Mouse (Mus musculus) CH12.LX (cell line): ENCODE data around the gene Ppp1r16b. TPM values are rescaled to one million over a fixed set of nuclear protein-coding genes. Genes with fewer than 3 reads are reported as not detected.

Experiments used
- DNase-seq: peaks from one replicate; pipeline ENCODE4 v3.0.0-alpha.2; 2013; ENCODE audit errors: extremely low read depth
- H3K27ac ChIP-seq: 2 replicates; pipeline ENCODE4 v1.5.1; 2012; ENCODE audit warnings: low read depth, mild to moderate bottlenecking, control low read depth, moderate library complexity; ENCODE audit not compliant: insufficient read depth
- H3K27me3 ChIP-seq: replicated peaks from 2 replicates; pipeline ENCODE3; 2012; ENCODE audit warnings: inconsistent platforms
- H3K36me3 ChIP-seq, 2 experiments: replicated peaks in 1 of 2; 2 replicates each; pipeline versions ENCODE3 to v1.6.1; 2012; ENCODE audit warnings: inconsistent platforms in 1 of 2, low read length in 1 of 2, mild to moderate bottlenecking in 1 of 2, mixed read lengths in 1 of 2, moderate library complexity in 1 of 2; ENCODE audit not compliant: control insufficient read depth in 1 of 2, insufficient read depth in 1 of 2
- H3K4me1 ChIP-seq, 2 experiments: 2 replicates each; pipeline ENCODE4 v1.6.1; 2012; ENCODE audit warnings: inconsistent platforms in 1 of 2, moderate library complexity in 1 of 2; ENCODE audit not compliant: insufficient read depth in 2 of 2, control insufficient read depth in 1 of 2
- H3K4me2 ChIP-seq: 2 replicates; pipeline ENCODE4 v1.6.1; 2012; ENCODE audit warnings: low read depth, mild to moderate bottlenecking, control low read depth; ENCODE audit not compliant: poor library complexity, insufficient read depth, severe bottlenecking
- H3K4me3 ChIP-seq, 3 experiments: fragments of 150-350 bp in 1 of 3; sonication (generic) in 1 of 3; replicated peaks in 1 of 3; 2 replicates each; pipeline versions ENCODE3 to v1.5.1; 2011 to 2012; ENCODE audit warnings: low read depth in 2 of 3, low read length in 2 of 3, mild to moderate bottlenecking in 2 of 3, moderate library complexity in 2 of 3, control low read depth in 1 of 3, improper control_type of control experiment in 1 of 3, inconsistent platforms in 1 of 3, mixed read lengths in 1 of 3; ENCODE audit not compliant: poor library complexity in 1 of 3
- H3K79me2 ChIP-seq: replicated peaks from 2 replicates; pipeline ENCODE4 v1.6.1; 2012; ENCODE audit warnings: mild to moderate bottlenecking, moderate library complexity; ENCODE audit not compliant: control insufficient read depth, poor library complexity, insufficient read depth, severe bottlenecking; ENCODE audit errors: extremely low read depth
- H3K9ac ChIP-seq: 2 replicates; pipeline ENCODE4 v1.6.1; 2012; ENCODE audit warnings: low read depth, mild to moderate bottlenecking, control low read depth, moderate library complexity; ENCODE audit not compliant: insufficient read depth
- H3K9me3 ChIP-seq: replicated peaks from 2 replicates; pipeline ENCODE3; 2012; ENCODE audit warnings: low read length, inconsistent platforms, mixed read lengths
- BHLHE40 ChIP-seq: IDR thresholded peaks from 2 replicates; pipeline ENCODE4 v1.6.1; 2011; ENCODE audit warnings: mild to moderate bottlenecking, low read depth, low read length, improper control_type of control experiment
- CHD1 ChIP-seq: IDR thresholded peaks from 2 replicates; pipeline ENCODE4 v1.6.1; 2012; ENCODE audit warnings: low read depth, low read length, improper control_type of control experiment, inconsistent platforms
- CHD2 ChIP-seq: IDR thresholded peaks from 2 replicates; pipeline ENCODE4 v1.6.1; 2011; ENCODE audit warnings: low read length, improper control_type of control experiment
- CTCF ChIP-seq, 2 experiments: IDR thresholded peaks in 1 of 2; conservative IDR thresholded peaks in 1 of 2; 2 replicates each; pipeline ENCODE4 v1.5.1; 2011 to 2012; ENCODE audit warnings: low read depth in 2 of 2, low read length in 2 of 2, improper control_type of control experiment in 1 of 2, inconsistent platforms in 1 of 2, mild to moderate bottlenecking in 1 of 2, moderate library complexity in 1 of 2
- E2F4 ChIP-seq: IDR thresholded peaks from 2 replicates; pipeline ENCODE4 v1.6.1; 2011; ENCODE audit warnings: low read depth, low read length, improper control_type of control experiment; ENCODE audit not compliant: insufficient replicate concordance
- ELF1 ChIP-seq: IDR thresholded peaks from 2 replicates; pipeline ENCODE4 v1.6.1; 2014; ENCODE audit warnings: low read depth, mild to moderate bottlenecking, inconsistent platforms, low read length, improper control_type of control experiment
- EP300 ChIP-seq: IDR thresholded peaks from 2 replicates; pipeline ENCODE4 v1.6.1; 2011; ENCODE audit warnings: low read length, improper control_type of control experiment
- GABPA ChIP-seq: IDR thresholded peaks from 2 replicates; pipeline ENCODE4 v1.6.1; 2012; ENCODE audit warnings: low read depth, low read length, improper control_type of control experiment, inconsistent platforms; ENCODE audit not compliant: insufficient replicate concordance
- HCFC1 ChIP-seq: IDR thresholded peaks from 2 replicates; pipeline ENCODE4 v1.6.1; 2012; ENCODE audit warnings: low read depth, mild to moderate bottlenecking, inconsistent platforms, low read length, improper control_type of control experiment
- IRF4 ChIP-seq: IDR thresholded peaks from 2 replicates; pipeline ENCODE4 v1.6.1; 2014; ENCODE audit warnings: low read depth, mild to moderate bottlenecking, inconsistent platforms, low read length, improper control_type of control experiment
- JUN ChIP-seq: IDR thresholded peaks from 2 replicates; pipeline ENCODE4 v1.6.1; 2011; ENCODE audit warnings: low read depth, mild to moderate bottlenecking, low read length, improper control_type of control experiment, moderate library complexity; ENCODE audit not compliant: insufficient read depth
- MAFK ChIP-seq: IDR thresholded peaks from 2 replicates; pipeline ENCODE4 v1.6.1; 2011; ENCODE audit warnings: low read length, improper control_type of control experiment; ENCODE audit not compliant: insufficient replicate concordance
- MXI1 ChIP-seq: IDR thresholded peaks from 2 replicates; pipeline ENCODE4 v1.6.1; 2011; ENCODE audit warnings: mild to moderate bottlenecking, low read depth, low read length, improper control_type of control experiment
- MYC ChIP-seq: IDR thresholded peaks from 2 replicates; pipeline ENCODE4 v1.6.1; 2011; ENCODE audit warnings: low read depth, mild to moderate bottlenecking, improper control_type of control experiment, low read length
- PAX5 ChIP-seq: IDR thresholded peaks from 2 replicates; pipeline ENCODE4 v1.6.1; 2012; ENCODE audit warnings: low read length, inconsistent platforms, mixed read lengths
- POLR2AphosphoS2 ChIP-seq: IDR thresholded peaks from 2 replicates; pipeline ENCODE4 v1.6.1; 2011; ENCODE audit warnings: low read depth, low read length, improper control_type of control experiment
- UBTF ChIP-seq: IDR thresholded peaks from 2 replicates; pipeline ENCODE4 v1.6.1; 2012; ENCODE audit warnings: low read depth, mild to moderate bottlenecking, inconsistent platforms, low read length, improper control_type of control experiment, moderate library complexity
- USF1 ChIP-seq: IDR thresholded peaks from 2 replicates; pipeline ENCODE4 v1.6.1; 2014; ENCODE audit warnings: low read depth, mild to moderate bottlenecking, inconsistent platforms, low read length, improper control_type of control experiment
- ZC3H11A ChIP-seq: IDR thresholded peaks from 2 replicates; pipeline ENCODE4 v1.6.1; 2012; ENCODE audit warnings: low read depth, mild to moderate bottlenecking, inconsistent platforms, low read length, improper control_type of control experiment
- ZMIZ1 ChIP-seq: IDR thresholded peaks from 2 replicates; pipeline ENCODE4 v1.6.1; 2012; ENCODE audit warnings: low read depth, mild to moderate bottlenecking, inconsistent platforms, low read length, improper control_type of control experiment
- ZNF384 ChIP-seq: IDR thresholded peaks from 2 replicates; pipeline ENCODE4 v1.6.1; 2012; ENCODE audit warnings: low read depth, low read length, improper control_type of control experiment, inconsistent platforms
- dilution Hi-C: fragments of 300-500 bp; cut with MboI; formaldehyde crosslinking; loops from 2 replicates; pipeline ENCODE4 v1.14.3; 2020; ENCODE audit warnings: low sequenced_read_pairs; ENCODE audit not compliant: extremely low pct_unique_long_range_greater_than_20kb, extremely low pct_ligation_motif_present
- in situ Hi-C: fragments of 300-500 bp; cut with MboI; formaldehyde crosslinking; loops from 3 replicates; pipeline ENCODE4 v1.14.3; 2019; ENCODE audit warnings: low sequenced_read_pairs, low pct_ligation_motif_present, low pct_unique_long_range_greater_than_20kb, mixed read lengths
- polyA plus RNA-seq: library from polyadenylated mRNA; unstranded; fragments of >175 nt; gene quantifications from 2 replicates; pipeline ENCODE4 v1.2.1, GENCODE M21; 2012; ENCODE audit warnings: low read depth; ENCODE audit not compliant: insufficient read length
- total RNA-seq, 2 experiments: library from RNA; depleted of rRNA; stranded (reverse); fragments of 300-350 nt in 1 of 2; fragments of >200 nt in 1 of 2; gene quantifications; 2 replicates each; pipeline ENCODE4 v1.2.3; 2012 to 2014

The Ppp1r16b gene
- total and polyA plus RNA-seq, 3 experiments: 37.7 to 55.7 (median 52.0) TPM

GRCm38 (mm10) chr2:158774886-158775285, 109.7 kb downstream of the Ppp1r16b start:
- Histone ChIP-seq H3K9me3 (peaks cover 9% of the 10 kb centered on the region), H3K27ac (no peak overlapping the region), H3K9ac (no peak overlapping the region), H3K36me3 (peaks cover 34 to 95% of the 10 kb centered on the region in 2 experiments), H3K4me1 (peaks cover 13 to 25% of the 10 kb centered on the region in 2 experiments), H3K4me2 (no peak overlapping the region), H3K4me3 (no peak overlapping the region), H3K27me3 (no peaks in the 10 kb centered on the region), H3K79me2 (peaks cover 19% of the 10 kb centered on the region)
- in situ Hi-C loops (no loop called here), dilution Hi-C loops (no loop called here)
- TF ChIP-seq E2F4 (no peak), IRF4 (no peak), HCFC1 (no peak), MAFK (no peak), UBTF (no peak), ELF1 (no peak), ZNF384 (no peak), BHLHE40 (no peak), POLR2AphosphoS2 (no peak), MYC (no peak), ZMIZ1 (no peak), CHD1 (no peak), CHD2 (no peak), EP300 (no peak)
- no peak for DNase-seq

GRCm38 (mm10) chr2:158776716-158777115, 111.5 kb downstream of the Ppp1r16b start:
- Histone ChIP-seq H3K79me2 (peaks cover 9% of the 10 kb centered on the region), H3K4me3 (no peak overlapping the region), H3K9me3 (peaks cover 9% of the 10 kb centered on the region), H3K27ac (no peak overlapping the region), H3K27me3 (no peaks in the 10 kb centered on the region), H3K9ac (no peak overlapping the region), H3K36me3 (peaks cover 51 to 98% of the 10 kb centered on the region in 2 experiments), H3K4me2 (no peak overlapping the region), H3K4me1 (peaks cover 0 to 7% of the 10 kb centered on the region in 2 experiments; a peak in 1 of 4 replicates)
- TF ChIP-seq PAX5 (no peak), USF1 (no peak), CTCF (conservative IDR thresholded peaks at IDR 0.05 in 1 of 2, IDR thresholded peaks at IDR 0.05 in 1 of 2; ENCODE audit: low read depth in 2 of 2, low read length in 2 of 2) (no peak), GABPA (no peak), JUN (no peak), ZC3H11A (no peak), MXI1 (no peak), CHD1 (no peak), ZNF384 (no peak), ELF1 (no peak), ZMIZ1 (no peak)
- dilution Hi-C loops: no loop called here
- no peak for DNase-seq
- in situ Hi-C loops: no loop called here
